Mouse (Mus musculus) erythroblast, embryonic 14.5 days (primary cell): Measurements from ENCODE around the gene Gins3.

Source experiments
- GATA1 ChIP-seq: IDR thresholded peaks from 2 replicates; pipeline ENCODE4 v1.6.1; 2012; ENCODE audit warnings: low read length, inconsistent platforms, mixed read lengths
- TAL1 ChIP-seq: IDR thresholded peaks from 3 replicates; pipeline ENCODE4 v1.6.1; 2012; ENCODE audit warnings: low read length, inconsistent platforms, mixed read lengths

DNA sequence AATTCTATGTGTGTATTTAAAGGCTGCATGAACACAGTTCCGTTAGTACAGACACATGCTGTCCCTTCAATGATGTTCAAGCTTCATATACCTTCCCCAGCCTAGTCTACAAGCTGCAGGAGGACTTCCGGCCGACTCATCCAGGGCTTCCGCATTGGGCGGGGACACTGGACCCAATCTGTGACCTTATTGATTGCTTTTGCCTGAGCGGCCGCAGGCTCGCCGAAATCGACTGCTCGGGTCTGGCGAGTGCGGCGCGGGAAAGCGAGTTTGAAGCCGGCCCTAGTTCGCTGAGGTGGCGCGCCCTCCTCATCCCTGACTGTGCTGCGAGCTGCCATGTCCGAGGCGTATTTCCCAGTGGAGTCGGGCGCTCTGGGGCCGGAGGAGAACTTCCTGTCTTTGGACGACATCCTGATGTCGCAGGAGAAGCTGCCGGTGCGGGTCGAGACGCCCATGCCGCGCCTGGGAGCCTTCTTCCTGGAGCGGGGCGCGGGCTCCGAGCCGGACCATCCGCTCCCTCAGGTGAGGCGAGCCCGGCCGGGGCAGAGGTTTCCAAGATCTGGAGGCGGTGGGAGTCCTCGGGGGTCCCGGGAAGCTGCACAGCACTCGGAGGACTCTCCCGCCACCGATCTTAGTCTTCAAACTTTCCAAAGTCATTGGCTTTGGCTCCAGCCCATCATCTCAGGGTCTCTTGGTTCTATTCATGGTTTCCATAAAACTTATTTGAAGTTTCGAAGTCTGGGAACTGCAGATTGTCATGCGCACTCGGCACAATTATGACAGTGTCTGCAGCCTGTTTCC, at the start of gene Gins3:
- TF ChIP-seq GATA1, result no peak
- TF ChIP-seq TAL1, result no peak
